Mouse (Mus musculus) kidney, adult 2 months (tissue): ENCODE results near the gene Hexa.

Experiments used
- CTCF ChIP-seq: fragments of 200-500 bp; conservative IDR thresholded peaks from 2 replicates; pipeline ENCODE4 v1.5.1; 2011; ENCODE audit warnings: low read depth, mild to moderate bottlenecking, control low read depth, low read length, moderate library complexity, mixed read lengths; ENCODE audit not compliant: insufficient read depth, insufficient read length
- POLR2A ChIP-seq: fragments of 200-500 bp; IDR thresholded peaks from one replicate; pipeline ENCODE4 v1.6.1; 2011; ENCODE audit warnings: low read depth, low read length, control low read depth

DNA sequence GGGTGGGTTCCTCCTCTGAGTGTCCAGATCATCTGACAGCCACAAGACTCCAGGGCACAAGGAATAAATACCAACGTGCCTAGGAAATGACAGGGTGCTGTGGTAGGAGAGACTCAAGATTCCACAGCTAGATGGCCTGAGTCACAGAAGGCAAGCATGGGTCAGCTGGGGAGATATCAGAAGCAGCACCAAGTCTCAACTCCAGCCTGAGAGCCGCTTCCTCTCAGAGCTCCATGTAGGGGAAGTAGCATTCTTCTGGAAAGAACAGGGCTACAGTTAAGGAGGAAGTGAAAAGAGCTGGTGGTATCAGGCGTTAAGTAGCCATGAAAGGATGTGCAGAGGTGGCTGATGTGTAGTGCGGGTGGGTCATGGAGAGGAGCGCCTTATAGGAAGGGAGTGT lies 5.4 kb downstream of the Hexa start:
- TF ChIP-seq POLR2A (no peak), CTCF (no peak)
